Mouse (Mus musculus): ENCODE measurements around the gene Sgsm2. TPM values are rescaled to one million over a fixed set of nuclear protein-coding genes. Genes with fewer than 3 reads are reported as not detected.

Sgsm2 gene
- polyA plus RNA-seq, 1 experiment from 2014 or later = 33.9 TPM

DNA sequence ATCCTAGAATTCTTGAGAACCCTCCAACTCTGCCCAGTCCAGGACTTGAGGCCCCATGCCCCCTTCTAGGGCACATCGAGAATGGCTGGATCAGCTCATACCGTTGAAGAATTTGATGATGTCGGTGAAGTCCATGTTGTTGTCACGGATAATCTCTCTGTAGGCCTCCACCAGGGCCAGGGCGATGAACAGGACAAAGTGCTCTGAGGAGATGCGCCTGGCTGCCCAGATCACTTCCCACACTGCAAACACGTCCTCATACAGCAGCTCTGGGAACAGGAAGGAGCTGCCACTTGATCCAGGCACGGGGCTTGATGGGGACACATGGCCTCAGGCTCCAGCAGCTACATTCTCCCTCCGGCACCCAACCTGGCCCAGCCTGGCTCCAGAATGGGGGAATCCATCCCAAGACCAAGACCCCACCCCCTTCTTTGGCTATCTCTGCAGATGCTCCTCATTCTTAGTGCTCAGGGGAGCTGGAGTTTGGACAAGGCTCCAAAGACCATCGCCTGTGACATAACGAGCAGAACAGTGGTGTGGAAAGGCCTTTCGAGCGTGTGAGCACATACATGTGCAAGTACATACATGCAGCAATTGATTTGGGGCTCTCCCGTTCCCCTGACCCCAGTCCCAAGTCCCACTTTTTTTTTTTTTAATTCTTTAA, 45.7 kb downstream of the Sgsm2 start:
- no peak for ATAC-seq (replicated peaks)
- H3K27ac ChIP-seq = no peak overlapping the region
- H3K4me1 ChIP-seq = peaks cover 5% of the 10 kb centered on the region
- H3K9ac ChIP-seq = no peak overlapping the region
- no peak overlapping the region for H3K4me2 ChIP-seq
- H3K27me3 ChIP-seq (replicated peaks) = no peaks in the 10 kb centered on the region
- H3K36me3 ChIP-seq (replicated peaks) = peaks cover 23% of the 10 kb centered on the region; the same call in 1 of the 2 replicates
- no peaks in the 10 kb centered on the region for H3K9me3 ChIP-seq
- H3K4me3 ChIP-seq = no peak overlapping the region
- WGBS = 83% methylated on average over 14 of the region's 14 CpGs

GRCm38 (mm10) chr11:74847919-74848521, 48.8 kb downstream of the Sgsm2 start:
- Histone ChIP-seq H3K4me3 (no peak overlapping the region), H3K9me3 (no peaks in the 10 kb centered on the region), H3K27me3 (replicated peaks) (no peaks in the 10 kb centered on the region), H3K9ac (no peak overlapping the region), H3K4me2 (no peak overlapping the region), H3K27ac (no peak overlapping the region; the same call in 1 of the 2 replicates), H3K4me1 (peaks cover 5% of the 10 kb centered on the region), H3K36me3 (replicated peaks) (peaks cover 15% of the 10 kb centered on the region)
- peak; percentile 43 for ATAC-seq (replicated peaks)
- 2% methylated on average over 13 of the region's 13 CpGs for WGBS

- Histone ChIP-seq H3K9me3 (no peaks in the 10 kb centered on the region), H3K36me3 (replicated peaks) (peaks cover 15% of the 10 kb centered on the region), H3K4me1 (peaks cover 5% of the 10 kb centered on the region), H3K9ac (no peak overlapping the region), H3K27ac (no peak overlapping the region), H3K4me3 (no peak overlapping the region), H3K4me2 (no peak overlapping the region), H3K27me3 (replicated peaks) (no peaks in the 10 kb centered on the region)
- 63% methylated on average over 3 of the region's 3 CpGs for WGBS
- no peak for ATAC-seq (replicated peaks)
Observed at GRCm38 (mm10) chr11:74845784-74846183, 51.1 kb downstream of the Sgsm2 start.

DNA sequence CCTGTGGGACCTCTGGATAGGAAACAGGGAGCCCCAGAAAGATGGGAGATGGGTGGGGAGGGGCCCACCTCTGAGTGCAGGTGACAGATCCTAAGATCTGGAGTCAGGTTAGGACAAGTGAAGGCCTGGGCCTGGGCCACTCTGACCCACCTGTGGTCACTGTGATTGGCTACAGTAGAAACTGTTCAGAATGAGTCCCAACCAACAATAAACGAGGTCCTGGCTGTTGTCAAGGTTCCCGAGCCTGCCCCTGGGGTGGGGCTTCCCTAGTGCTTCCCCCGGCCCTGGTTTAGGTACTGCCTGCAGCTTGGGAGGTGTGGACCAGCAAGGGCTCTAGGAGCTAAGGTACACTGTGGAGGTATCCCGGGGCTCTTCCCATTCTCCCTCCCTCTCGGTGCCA, 53.1 kb downstream of the Sgsm2 start:
- no peaks in the 10 kb centered on the region for H3K27me3 ChIP-seq (replicated peaks)
- H3K4me2 ChIP-seq = no peak overlapping the region
- no peak overlapping the region for H3K27ac ChIP-seq
- H3K9me3 ChIP-seq = no peaks in the 10 kb centered on the region
- no peak for ATAC-seq (replicated peaks)
- H3K9ac ChIP-seq = no peak overlapping the region
- WGBS = 64% methylated on average over 5 of the region's 5 CpGs
- no peak overlapping the region for H3K4me3 ChIP-seq
- peaks cover 15% of the 10 kb centered on the region for H3K36me3 ChIP-seq (replicated peaks)
- H3K4me1 ChIP-seq = peaks cover 12% of the 10 kb centered on the region

GRCm38 (mm10) chr11:74843435-74843714, 53.5 kb downstream of the Sgsm2 start:
- no peak overlapping the region for H3K4me2 ChIP-seq
- no peaks in the 10 kb centered on the region for H3K27me3 ChIP-seq (replicated peaks)
- no peak overlapping the region for H3K4me3 ChIP-seq
- H3K36me3 ChIP-seq (replicated peaks) = peaks cover 15% of the 10 kb centered on the region
- no peak for ATAC-seq (replicated peaks)
- peaks cover 12% of the 10 kb centered on the region for H3K4me1 ChIP-seq
- WGBS = 81% methylated on average over 2 of the region's 2 CpGs
- no peak overlapping the region for H3K9ac ChIP-seq
- H3K9me3 ChIP-seq = no peaks in the 10 kb centered on the region
- no peak overlapping the region for H3K27ac ChIP-seq

DNA sequence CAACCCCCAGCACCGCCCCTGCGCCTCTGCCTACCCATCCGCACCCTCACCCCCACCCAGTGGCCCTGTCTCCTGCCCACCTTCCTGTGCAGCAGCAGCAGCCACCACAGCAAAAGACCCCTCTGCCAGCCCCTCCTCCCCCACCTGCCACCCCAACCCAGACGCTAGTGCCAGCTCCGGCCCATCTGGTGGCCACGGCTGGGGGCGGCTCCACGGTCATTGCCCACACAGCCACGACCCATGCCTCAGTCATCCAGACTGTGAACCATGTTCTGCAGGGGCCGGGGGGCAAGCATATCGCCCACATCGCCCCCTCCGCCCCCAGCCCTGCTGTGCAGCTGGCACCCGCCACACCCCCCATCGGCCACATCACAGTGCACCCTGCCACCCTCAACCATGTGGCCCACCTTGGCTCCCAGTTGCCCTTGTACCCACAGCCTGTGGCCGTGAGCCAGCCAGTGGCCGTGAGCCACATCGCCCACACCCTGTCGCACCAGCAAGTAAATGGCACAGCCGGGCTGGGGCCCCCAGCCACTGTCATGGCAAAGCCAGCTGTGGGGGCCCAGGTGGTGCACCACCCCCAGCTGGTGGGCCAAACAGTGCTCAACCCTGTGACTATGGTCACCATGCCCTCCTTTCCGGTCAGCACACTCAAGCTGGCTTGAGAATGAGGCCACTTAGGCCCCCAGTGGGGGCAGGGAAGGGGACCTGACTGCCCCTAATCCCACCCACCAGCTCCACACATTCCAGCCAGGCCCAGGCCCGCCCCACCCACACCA, 54.0 kb downstream of the Sgsm2 start:
- Histone ChIP-seq H3K9ac (no peak overlapping the region), H3K4me1 (peaks cover 11% of the 10 kb centered on the region), H3K4me2 (no peak overlapping the region), H3K27me3 (replicated peaks) (no peaks in the 10 kb centered on the region), H3K27ac (no peak overlapping the region), H3K4me3 (no peak overlapping the region), H3K9me3 (no peaks in the 10 kb centered on the region), H3K36me3 (replicated peaks) (peaks cover 15% of the 10 kb centered on the region)
- 89% methylated on average over 22 of the region's 22 CpGs for WGBS
- ATAC-seq (replicated peaks) = no peak

- H3K36me3 ChIP-seq (replicated peaks) = peaks cover 15% of the 10 kb centered on the region
- WGBS = 87% methylated on average over 13 of the region's 13 CpGs
- H3K4me1 ChIP-seq = peaks cover 19% of the 10 kb centered on the region
- ATAC-seq (replicated peaks) = no peak
- no peaks in the 10 kb centered on the region for H3K27me3 ChIP-seq (replicated peaks)
- no peaks in the 10 kb centered on the region for H3K9me3 ChIP-seq
- no peak overlapping the region for H3K27ac ChIP-seq
- no peak overlapping the region for H3K4me2 ChIP-seq
- no peak overlapping the region for H3K4me3 ChIP-seq
- no peak overlapping the region for H3K9ac ChIP-seq
Observed at GRCm38 (mm10) chr11:74842045-74842444, 54.8 kb downstream of the Sgsm2 start.

DNA sequence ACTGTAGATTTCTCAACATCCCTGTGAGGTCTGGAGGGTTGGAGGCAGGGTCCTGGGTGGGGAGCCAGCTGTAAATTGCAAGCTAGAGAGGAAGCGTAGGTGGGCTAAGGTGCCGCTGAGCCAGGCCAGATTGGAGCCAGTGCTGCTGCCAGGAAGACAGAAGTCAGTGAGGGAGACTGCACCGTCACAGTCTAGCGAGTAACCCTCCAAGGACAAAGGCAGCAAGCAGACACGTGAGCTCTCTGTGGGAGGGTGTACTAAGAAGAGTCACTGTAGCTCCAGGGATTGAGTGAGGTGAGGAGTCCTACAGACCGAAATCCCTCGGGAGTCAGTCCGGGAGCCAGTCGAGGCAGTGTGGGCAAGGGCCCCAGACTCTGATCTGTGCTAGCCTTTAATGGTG, 55.5 kb downstream of the Sgsm2 start:
- H3K4me3 ChIP-seq = no peak overlapping the region
- ATAC-seq (replicated peaks) = no peak
- H3K9ac ChIP-seq = no peak overlapping the region
- peaks cover 15% of the 10 kb centered on the region for H3K36me3 ChIP-seq (replicated peaks)
- H3K27me3 ChIP-seq (replicated peaks) = no peaks in the 10 kb centered on the region
- H3K4me1 ChIP-seq = peaks cover 25% of the 10 kb centered on the region
- H3K4me2 ChIP-seq = no peak overlapping the region
- H3K9me3 ChIP-seq = no peaks in the 10 kb centered on the region
- no peak overlapping the region for H3K27ac ChIP-seq
- 67% methylated on average over 9 of the region's 9 CpGs for WGBS

GRCm38 (mm10) chr11:74840739-74841138, 56.1 kb downstream of the Sgsm2 start:
- ATAC-seq (replicated peaks) = no peak
- Histone ChIP-seq H3K9ac (no peak overlapping the region), H3K4me1 (peaks cover 25% of the 10 kb centered on the region), H3K27me3 (replicated peaks) (no peaks in the 10 kb centered on the region), H3K36me3 (replicated peaks) (peaks cover 14% of the 10 kb centered on the region), H3K27ac (no peak overlapping the region), H3K4me3 (no peak overlapping the region), H3K9me3 (no peaks in the 10 kb centered on the region), H3K4me2 (no peak overlapping the region)
- WGBS = 90% methylated on average over 8 of the region's 8 CpGs

- 92% methylated on average over 19 of the region's 19 CpGs for WGBS
- no peak overlapping the region for H3K9ac ChIP-seq
- peaks cover 25% of the 10 kb centered on the region for H3K4me1 ChIP-seq
- ATAC-seq (replicated peaks) = no peak
- H3K4me2 ChIP-seq = no peak overlapping the region
- H3K9me3 ChIP-seq = no peaks in the 10 kb centered on the region
- peaks cover 12% of the 10 kb centered on the region for H3K36me3 ChIP-seq (replicated peaks)
- no peak overlapping the region for H3K27ac ChIP-seq
- no peaks in the 10 kb centered on the region for H3K27me3 ChIP-seq (replicated peaks)
- H3K4me3 ChIP-seq = no peak overlapping the region
Observed at GRCm38 (mm10) chr11:74839860-74840715, 56.8 kb downstream of the Sgsm2 start.

DNA sequence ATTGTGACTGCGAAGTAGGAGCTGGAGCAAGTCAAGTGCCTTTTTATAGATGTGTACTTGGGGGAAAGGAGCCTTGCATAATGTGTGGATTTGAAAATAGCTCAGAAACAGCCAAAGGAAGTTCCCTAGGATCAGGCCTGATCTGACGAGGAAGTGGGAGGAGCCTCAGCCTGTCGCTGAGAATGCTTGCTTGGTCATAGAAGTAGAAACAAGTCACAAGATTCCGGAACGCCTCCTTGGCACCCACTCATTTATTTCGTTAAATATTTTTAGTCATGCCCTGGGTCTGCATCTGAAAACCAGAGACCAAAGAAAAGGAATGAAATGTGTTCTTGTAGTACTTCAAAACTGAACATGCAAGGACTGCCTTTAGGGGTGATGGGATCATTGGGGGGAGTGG, 57.9 kb downstream of the Sgsm2 start:
- H3K4me2 ChIP-seq = peak overlapping the region; percentile 64
- no peak for ATAC-seq (replicated peaks)
- peak overlapping the region; percentile 55 for H3K4me3 ChIP-seq
- H3K9me3 ChIP-seq = no peaks in the 10 kb centered on the region
- H3K9ac ChIP-seq = no peak overlapping the region
- H3K27ac ChIP-seq = peak overlapping the region; percentile 86; the same call in 1 of the 2 replicates
- H3K27me3 ChIP-seq (replicated peaks) = no peaks in the 10 kb centered on the region
- H3K36me3 ChIP-seq (replicated peaks) = peaks cover 12% of the 10 kb centered on the region
- 48% methylated on average over 6 of the region's 6 CpGs for WGBS
- peaks cover 35% of the 10 kb centered on the region for H3K4me1 ChIP-seq

- H3K27ac ChIP-seq = peak overlapping the region; percentile 86
- peak overlapping the region; percentile 51 for H3K9ac ChIP-seq
- H3K27me3 ChIP-seq (replicated peaks) = no peaks in the 10 kb centered on the region
- ATAC-seq (replicated peaks) = peak; percentile 62
- H3K9me3 ChIP-seq = no peaks in the 10 kb centered on the region
- peak overlapping the region; percentile 55 for H3K4me3 ChIP-seq
- peaks cover 12% of the 10 kb centered on the region for H3K36me3 ChIP-seq (replicated peaks)
- H3K4me1 ChIP-seq = peaks cover 41% of the 10 kb centered on the region
- WGBS = under 1% methylated on average over 35 of the region's 35 CpGs
- peak overlapping the region; percentile 64 for H3K4me2 ChIP-seq
Observed at GRCm38 (mm10) chr11:74838441-74838840, 58.4 kb downstream of the Sgsm2 start.
